Comparison of ENCODE assay signal across 8 mouse cellular contexts in the genomic region with DNA sequence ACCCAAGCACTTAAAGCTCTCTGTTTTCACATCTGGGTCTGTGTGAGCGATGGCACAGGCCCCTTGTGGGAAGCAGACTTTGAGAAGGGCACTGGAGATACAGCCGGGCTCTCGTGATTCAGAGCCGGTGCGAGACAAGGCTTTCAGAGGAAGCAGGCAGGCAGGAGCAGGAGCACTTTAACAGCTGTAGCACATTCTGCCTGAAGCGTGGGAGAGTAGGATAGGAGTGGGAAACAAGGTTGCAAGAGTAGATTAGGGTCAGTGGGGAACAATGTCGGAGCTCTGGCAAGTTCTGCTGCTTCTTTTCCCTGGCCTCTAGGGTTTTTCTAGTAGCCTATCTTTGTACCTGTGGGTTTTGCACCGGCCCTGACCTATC. TPM values are rescaled to one million over a fixed set of nuclear protein-coding genes. Genes with fewer than 3 reads are reported as not detected.
DNase-seq lines count a peak whose midpoint lies in the region; ATAC-seq and TF ChIP-seq lines count a peak whose summit lies in the region.

No protein-coding gene starts in this region.

- DNase-seq in left cerebral cortex, adult 2 months (ENCODE audit: extremely low spot score in 1 of 2, low spot score in 2 of 2) = no peak
- no peak for DNase-seq in left cerebral cortex, postnatal 36 days (ENCODE audit: low spot score in 2 of 2)
- DNase-seq in left cerebral cortex, postnatal 4 days = no peak
- no peak for DNase-seq in left cerebral cortex, adult 9 months (ENCODE audit: low spot score in 2 of 2)
- DNase-seq in urinary bladder, adult 18-20 months (ENCODE audit: low spot score in 2 of 2) = no peak

- H3K36me3 ChIP-seq in embryonic facial prominence, embryonic 15.5 days = no peaks in the 10 kb centered on the region
- no peaks in the 10 kb centered on the region for H3K36me3 ChIP-seq in hindbrain, embryonic 16.5 days (ENCODE audit: control insufficient read depth, insufficient read depth, low read length)
- H3K36me3 ChIP-seq in midbrain, embryonic 15.5 days (replicated peaks) = no peaks in the 10 kb centered on the region

- H3K27ac ChIP-seq in left cerebral cortex, adult 2 months = peak overlapping the region; percentile 84; the same call in 1 of the 2 replicates
- H3K27ac ChIP-seq in embryonic facial prominence, embryonic 15.5 days (replicated peaks) = peak overlapping the region; percentile 44
- H3K27ac ChIP-seq in hindbrain, embryonic 16.5 days (ENCODE audit: low read depth, low read length) = no peak overlapping the region
- H3K27ac ChIP-seq in midbrain, embryonic 15.5 days = no peak overlapping the region

- 23% methylated on average over 8 of the region's 8 CpGs for WGBS in embryonic facial prominence, embryonic 15.5 days
- 38% methylated on average over 8 of the region's 8 CpGs for WGBS in hindbrain, embryonic 16.5 days
- WGBS in midbrain, embryonic 15.5 days = 32% methylated on average over 8 of the region's 8 CpGs

- peaks cover 45% of the 10 kb centered on the region for H3K4me1 ChIP-seq in embryonic facial prominence, embryonic 15.5 days
- H3K4me1 ChIP-seq in hindbrain, embryonic 16.5 days (ENCODE audit: control insufficient read depth, insufficient read depth, low read depth, low read length) = peaks cover 23% of the 10 kb centered on the region
- peaks cover 31% of the 10 kb centered on the region for H3K4me1 ChIP-seq in midbrain, embryonic 15.5 days

- no peak overlapping the region for H3K9ac ChIP-seq in embryonic facial prominence, embryonic 15.5 days
- H3K9ac ChIP-seq in hindbrain, embryonic 16.5 days (ENCODE audit: low read depth, low read length) = no peak overlapping the region; the same call in 1 of the 2 replicates
- H3K9ac ChIP-seq in midbrain, embryonic 15.5 days = no peak overlapping the region

- no peak overlapping the region for H3K4me3 ChIP-seq in left cerebral cortex, adult 2 months
- peak overlapping the region; percentile 39; the same call in 1 of the 2 replicates for H3K4me3 ChIP-seq in embryonic facial prominence, embryonic 15.5 days (replicated peaks)
- peak overlapping the region; percentile 46; the same call in 1 of the 2 replicates for H3K4me3 ChIP-seq in hindbrain, embryonic 16.5 days (ENCODE audit: low read length)
- peak overlapping the region; percentile 42; the same call in 1 of the 2 replicates for H3K4me3 ChIP-seq in midbrain, embryonic 15.5 days

- peak overlapping the region; percentile 56 for H3K4me2 ChIP-seq in embryonic facial prominence, embryonic 15.5 days (replicated peaks)
- H3K4me2 ChIP-seq in hindbrain, embryonic 16.5 days (ENCODE audit: low read length) = peak overlapping the region; percentile 78
- peak overlapping the region; percentile 60 for H3K4me2 ChIP-seq in midbrain, embryonic 15.5 days

- no peaks in the 10 kb centered on the region for H3K9me3 ChIP-seq in embryonic facial prominence, embryonic 15.5 days (replicated peaks)
- H3K9me3 ChIP-seq in hindbrain, embryonic 16.5 days (ENCODE audit: control insufficient read depth, low read length) = no peaks in the 10 kb centered on the region
- H3K9me3 ChIP-seq in midbrain, embryonic 15.5 days = no peaks in the 10 kb centered on the region

- TF ChIP-seq CTCF in left cerebral cortex, adult 2 months (IDR thresholded peaks at IDR 0.05) = no peak

- ATAC-seq in embryonic facial prominence, embryonic 15.5 days (ENCODE audit: insufficient number of reproducible peaks, low FRiP score, low TSS enrichment, low read depth) = no peak
- no peak for ATAC-seq in hindbrain, embryonic 16.5 days
- ATAC-seq in midbrain, embryonic 15.5 days (replicated peaks) = no peak

- H3K27me3 ChIP-seq in embryonic facial prominence, embryonic 15.5 days = no peaks in the 10 kb centered on the region
- no peaks in the 10 kb centered on the region for H3K27me3 ChIP-seq in hindbrain, embryonic 16.5 days (replicated peaks; ENCODE audit: control insufficient read depth, insufficient read depth, low read length)
- H3K27me3 ChIP-seq in midbrain, embryonic 15.5 days (replicated peaks) = no peaks in the 10 kb centered on the region

- intact Hi-C loops in left cerebral cortex, adult 2 months (cut with DNase I) = loop anchor here (10.0 kb wide), 1 partner anchor 728 kb away; no protein-coding TSS in a partner anchor
- intact Hi-C loops in left cerebral cortex, postnatal 36 days (cut with DNase I) = loop anchor here (10.0 kb wide), 1 partner anchor 728 kb away; no protein-coding TSS in a partner anchor
- intact Hi-C loops in left cerebral cortex, postnatal 4 days (cut with DNase I) = no loop called here

RNA-seq across cellular contexts. Expression of a gene that starts 5.3 kb away (rescaled TPM):
- total RNA-seq in left cerebral cortex, adult 2 months (2021) = 10 to 100 TPM; 47.7 to 52.0 TPM
- 10 to 100 TPM; 48.2 to 51.7 TPM for total RNA-seq in left cerebral cortex, postnatal 36 days (2021)
- 44.2 and 45.2 TPM in 2 replicates for polyA plus RNA-seq in embryonic facial prominence, embryonic 15.5 days (2015; fragmentation: Nextera tagmentation; extraction: Ambion mirVana)
- polyA plus RNA-seq in hindbrain, embryonic 16.5 days (2015; fragmentation: Nextera tagmentation; extraction: Ambion mirVana) = 38.7 and 38.9 TPM in 2 replicates
- 42.7 and 43.4 TPM in 2 replicates for polyA plus RNA-seq in midbrain, embryonic 15.5 days (2015; fragmentation: Nextera tagmentation; extraction: Ambion mirVana)
- total RNA-seq in left cerebral cortex, postnatal 4 days (2021) = 10 to 100 TPM; 46.0 to 47.6 TPM

RNA-seq across cellular contexts. Expression of a gene that starts 5.6 kb away (rescaled TPM):
- 1 to 10 TPM; 4.1 to 4.6 TPM for total RNA-seq in left cerebral cortex, adult 2 months (2021)
- 1 to 10 TPM; 4.1 to 4.8 TPM for total RNA-seq in left cerebral cortex, postnatal 36 days (2021)
- 16.4 and 18.5 TPM in 2 replicates for polyA plus RNA-seq in embryonic facial prominence, embryonic 15.5 days (2015; fragmentation: Nextera tagmentation; extraction: Ambion mirVana)
- 1.7 and 2.4 TPM in 2 replicates for polyA plus RNA-seq in hindbrain, embryonic 16.5 days (2015; fragmentation: Nextera tagmentation; extraction: Ambion mirVana)
- polyA plus RNA-seq in midbrain, embryonic 15.5 days (2015; fragmentation: Nextera tagmentation; extraction: Ambion mirVana) = 3.0 and 3.6 TPM in 2 replicates
- total RNA-seq in left cerebral cortex, postnatal 4 days (2021) = 1 to 10 TPM; 5.4 to 6.1 TPM

RNA-seq across cellular contexts. Expression of a gene that starts 35.0 kb away (rescaled TPM):
- 1 to 10 TPM in 1 of 2 experiments, under 1 TPM in 1; 0.72 to 1.2 TPM for total RNA-seq in left cerebral cortex, adult 2 months (2021)
- 1 to 10 TPM; 1.0 to 1.4 TPM for total RNA-seq in left cerebral cortex, postnatal 36 days (2021)
- 2.4 and 2.7 TPM in 2 replicates for polyA plus RNA-seq in embryonic facial prominence, embryonic 15.5 days (2015; fragmentation: Nextera tagmentation; extraction: Ambion mirVana)
- polyA plus RNA-seq in hindbrain, embryonic 16.5 days (2015; fragmentation: Nextera tagmentation; extraction: Ambion mirVana) = 1.6 and 2.0 TPM in 2 replicates
- 1.7 and 1.9 TPM in 2 replicates for polyA plus RNA-seq in midbrain, embryonic 15.5 days (2015; fragmentation: Nextera tagmentation; extraction: Ambion mirVana)
- total RNA-seq in left cerebral cortex, postnatal 4 days (2021) = 1 to 10 TPM; 1.3 to 2.7 TPM

Comparison
In these comparisons a context has a peak if more than half of its experiments do, and no peak if none do; other contexts are left out.
1. H3K27ac ChIP-seq: peak in left cerebral cortex, adult 2 months (single experiment) and embryonic facial prominence, embryonic 15.5 days (single experiment); none in hindbrain, embryonic 16.5 days (single experiment) and midbrain, embryonic 15.5 days (single experiment).
2. Peak in every context shown above with its lines, with median percentiles within 50 percentile points of each other: H3K4me2 ChIP-seq.